Mouse (Mus musculus): Measurements from ENCODE around the gene Dph6. TPM values are rescaled to one million over a fixed set of nuclear protein-coding genes. Genes with fewer than 3 reads are reported as not detected.

The Dph6 gene
- total RNA-seq, 2 experiments from 2014 or later: 4.2 to 14.0 TPM

DNA sequence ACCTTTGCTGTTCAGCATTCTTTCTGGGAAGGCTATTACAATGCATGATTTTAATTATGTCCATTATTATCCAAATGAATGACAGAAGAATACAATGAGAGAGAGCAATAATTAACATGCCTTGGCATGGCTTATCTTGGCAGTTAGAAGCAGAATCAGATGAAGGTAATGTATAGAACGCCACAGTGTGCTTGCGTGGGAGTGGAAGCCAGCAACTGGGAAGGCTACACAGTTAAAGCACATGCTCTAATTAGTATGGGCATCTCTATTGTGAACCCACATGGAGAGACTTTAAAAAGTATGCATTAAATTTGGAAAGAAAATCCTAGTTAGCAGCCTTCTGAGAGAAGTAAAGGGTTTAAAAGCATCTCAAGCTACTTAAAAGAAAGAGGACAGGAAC, 112.4 kb downstream of the Dph6 start:
- ATAC-seq (ENCODE audit: poor library complexity, severe bottlenecking): no peak

DNA sequence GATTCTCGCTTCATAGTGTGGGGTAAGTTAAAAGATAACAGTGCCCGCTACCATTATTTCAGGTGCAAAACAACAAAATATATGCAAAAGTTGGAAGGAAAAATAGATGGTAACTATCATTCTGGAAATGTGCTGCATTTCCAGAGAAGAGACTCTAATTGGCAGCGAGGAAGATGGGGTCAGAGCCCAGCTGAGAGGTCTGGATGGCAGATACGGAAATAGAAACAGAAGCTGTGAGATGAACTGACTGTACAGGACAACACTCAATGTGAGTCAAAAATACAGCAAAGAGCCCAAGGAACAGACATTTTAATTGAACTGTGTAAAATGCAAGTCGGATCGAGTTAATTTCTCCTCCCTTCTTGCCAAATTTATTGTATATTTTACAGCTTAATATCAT, 114.3 kb downstream of the Dph6 start:
- ATAC-seq (ENCODE audit: poor library complexity, severe bottlenecking): no peak

DNA sequence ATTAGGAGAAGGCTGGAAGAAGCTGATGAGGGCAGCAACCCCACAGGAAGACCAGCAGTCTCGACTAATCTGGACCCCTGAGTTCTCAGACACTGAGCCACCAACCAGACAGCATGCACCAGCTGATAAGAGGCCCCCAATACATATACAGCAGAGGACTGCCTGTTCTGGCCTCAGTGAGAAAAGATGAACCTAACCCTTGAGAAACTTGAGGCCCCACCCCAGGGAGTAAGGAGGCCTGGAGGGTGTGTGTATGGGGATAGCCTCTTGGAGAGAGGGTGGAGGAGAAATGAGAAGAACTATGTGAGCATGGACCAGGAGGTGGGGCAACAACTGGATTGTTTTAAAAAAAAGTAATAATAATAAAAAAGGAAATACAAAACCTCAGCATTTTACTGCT, 118.7 kb downstream of the Dph6 start:
- no peak for ATAC-seq (ENCODE audit: poor library complexity, severe bottlenecking)

DNA sequence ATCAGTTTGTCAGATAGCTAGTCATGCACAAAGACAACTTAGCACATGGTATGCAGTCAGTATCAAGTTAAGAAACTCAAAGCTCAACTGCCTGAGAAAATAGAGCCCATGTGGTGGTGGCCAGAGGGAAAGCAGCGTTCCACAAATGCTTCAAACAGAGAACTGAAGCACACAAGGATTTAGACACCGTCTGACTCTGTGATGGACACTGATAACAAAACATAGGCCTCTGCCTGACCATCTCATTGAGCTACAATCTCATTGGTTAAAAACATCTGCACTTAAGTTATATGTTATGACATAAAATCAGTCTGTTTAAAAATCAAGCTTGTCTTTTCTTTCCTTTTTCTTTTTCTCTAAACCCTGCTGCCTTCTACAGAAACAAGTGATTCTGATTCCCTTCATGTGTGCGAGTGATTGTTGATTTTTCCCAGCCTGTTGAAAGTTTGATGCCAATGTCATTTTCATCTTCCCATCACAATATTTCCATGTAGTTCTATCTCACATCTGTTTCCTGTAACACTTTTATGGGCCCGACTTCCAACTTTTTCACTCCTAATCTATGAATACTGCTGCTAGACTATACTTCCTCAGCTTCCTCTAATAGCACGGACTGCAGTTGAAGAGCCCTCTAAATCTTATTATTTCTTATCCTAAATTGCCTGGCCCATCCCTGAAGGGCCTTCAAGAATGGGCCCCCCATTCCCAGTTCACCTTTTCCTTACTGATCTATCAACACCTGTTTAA, 123.6 kb downstream of the Dph6 start:
- ATAC-seq (ENCODE audit: poor library complexity, severe bottlenecking): no peak

DNA sequence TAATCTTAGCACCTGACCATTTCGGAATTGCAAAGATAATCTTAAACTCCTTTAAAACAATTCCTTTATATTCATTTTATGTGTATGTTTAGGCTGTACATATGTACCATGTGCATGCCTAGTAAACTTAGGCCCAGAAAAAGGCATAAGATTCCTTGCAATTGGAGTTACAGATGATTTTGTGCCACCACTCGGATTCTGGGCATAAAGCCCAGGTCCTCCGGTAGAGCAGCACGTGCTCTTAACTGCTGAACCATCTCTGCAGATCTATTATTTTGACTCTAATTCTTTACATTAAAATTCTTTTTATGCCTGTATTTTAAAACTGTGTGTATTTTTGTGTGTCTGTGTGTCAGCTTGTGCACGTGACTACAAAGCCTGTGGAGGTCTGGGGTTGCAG, 134.3 kb downstream of the Dph6 start:
- ATAC-seq (ENCODE audit: poor library complexity, severe bottlenecking): no peak

DNA sequence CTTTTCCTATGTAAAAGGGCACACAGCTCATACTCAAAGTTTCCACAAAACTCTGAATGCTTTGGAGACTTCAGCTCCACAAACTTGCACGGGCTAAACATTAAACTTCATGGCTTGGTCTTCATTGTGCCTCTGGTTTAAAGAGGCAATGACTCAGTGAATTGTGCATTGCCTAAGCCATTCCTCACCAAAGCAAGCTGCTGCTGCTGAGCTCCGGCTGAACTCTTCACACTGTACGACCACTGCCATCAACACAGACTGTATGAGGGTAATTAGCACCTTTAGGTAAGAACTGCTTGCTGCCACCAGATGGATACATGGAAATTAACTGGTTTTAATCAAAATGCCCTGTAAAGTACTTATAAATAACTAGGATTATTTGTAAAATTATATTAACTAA, 134.9 kb downstream of the Dph6 start:
- ATAC-seq (ENCODE audit: poor library complexity, severe bottlenecking): no peak

DNA sequence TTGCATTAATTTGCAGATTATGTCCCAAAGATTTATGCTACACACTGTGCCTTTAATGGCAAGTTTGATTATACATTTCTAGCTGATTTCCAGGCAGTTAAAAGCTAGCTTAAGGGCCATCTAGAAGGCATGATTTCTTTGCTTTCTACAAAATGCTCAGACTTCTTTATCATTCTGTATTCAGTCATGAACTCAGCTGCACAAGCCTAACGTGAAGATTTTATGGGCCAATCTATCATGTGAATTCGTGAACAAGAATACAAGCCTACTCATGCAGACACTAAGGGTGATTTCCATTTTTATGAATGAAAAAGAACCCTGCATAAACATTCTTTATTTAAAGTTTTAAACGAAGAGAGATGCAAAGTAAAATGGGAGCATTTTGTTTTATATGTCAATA, 162.4 kb downstream of the Dph6 start:
- no peak for ATAC-seq (ENCODE audit: poor library complexity, severe bottlenecking)

DNA sequence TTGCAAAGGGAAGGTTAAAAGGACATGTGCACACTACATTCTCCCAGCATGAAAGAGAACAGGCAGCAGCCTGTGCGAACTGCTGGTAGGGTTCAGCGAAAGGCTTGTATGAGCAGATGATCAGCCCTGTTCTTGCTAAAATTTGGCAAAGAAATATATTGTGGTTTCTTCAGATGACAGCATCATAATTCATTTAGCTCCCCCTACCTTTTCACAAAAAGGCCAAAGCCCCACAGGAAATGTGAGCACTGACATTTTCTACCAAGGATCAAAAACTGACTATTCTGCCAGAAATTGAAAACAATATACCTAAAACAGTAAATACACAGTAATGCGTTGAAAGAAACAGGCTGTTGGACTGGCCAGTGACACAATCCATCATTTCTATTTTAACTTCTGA, 162.9 kb downstream of the Dph6 start:
- ATAC-seq (ENCODE audit: poor library complexity, severe bottlenecking): no peak

DNA sequence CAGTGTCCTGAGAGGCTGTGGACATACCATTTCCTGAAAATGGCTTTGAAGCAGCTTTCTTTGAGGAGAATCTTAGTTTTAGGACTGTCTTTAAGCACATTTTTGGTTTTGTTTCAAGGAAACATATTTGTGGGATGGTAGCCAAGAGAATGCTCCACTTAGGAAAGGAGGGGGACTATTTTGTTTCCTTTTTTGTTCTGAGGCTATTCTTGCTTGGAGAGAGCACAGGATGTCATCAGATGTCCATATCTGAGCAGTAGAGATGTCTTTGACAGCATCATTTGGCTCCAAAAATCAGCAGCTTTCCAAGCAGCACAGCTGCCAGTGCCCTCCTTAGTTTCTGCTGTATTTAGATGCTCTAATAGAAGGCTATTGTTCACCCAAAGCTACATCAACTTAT, 167.8 kb downstream of the Dph6 start:
- no peak for ATAC-seq (ENCODE audit: poor library complexity, severe bottlenecking)

Measured in megakaryocyte, adult 5-6 weeks (primary cell).